Mouse (Mus musculus): ENCODE data around the gene Prkn. TPM values are rescaled to one million over a fixed set of nuclear protein-coding genes. Genes with fewer than 3 reads are reported as not detected.

The Prkn gene
- polyA plus RNA-seq, 1 experiment from 2014 or later: 2.2 TPM

GRCm38 (mm10) chr17:11249216-11249615 lies 409.0 kb downstream of the Prkn start:
- no peak overlapping the region for H3K9ac ChIP-seq (ENCODE audit: low read length)
- H3K36me3 ChIP-seq (ENCODE audit: control insufficient read depth, insufficient read depth, low read length): no peaks in the 10 kb centered on the region
- H3K4me3 ChIP-seq (replicated peaks; ENCODE audit: low read length): no peak overlapping the region
- no peaks in the 10 kb centered on the region for H3K9me3 ChIP-seq (replicated peaks; ENCODE audit: control insufficient read depth, low read length)
- no peak for ATAC-seq (ENCODE audit: insufficient read depth, low FRiP score)
- H3K4me1 ChIP-seq (ENCODE audit: control insufficient read depth, insufficient read depth, low read length): no peaks in the 10 kb centered on the region
- no peak overlapping the region for H3K27ac ChIP-seq (ENCODE audit: low read length)
- whole genome bisulfite sequencing: 71% methylated on average over 6 of the region's 6 CpGs
- no peak overlapping the region for H3K4me2 ChIP-seq (ENCODE audit: low read depth, low read length)
- no peaks in the 10 kb centered on the region for H3K27me3 ChIP-seq (ENCODE audit: control insufficient read depth, insufficient read depth, low read length)

DNA sequence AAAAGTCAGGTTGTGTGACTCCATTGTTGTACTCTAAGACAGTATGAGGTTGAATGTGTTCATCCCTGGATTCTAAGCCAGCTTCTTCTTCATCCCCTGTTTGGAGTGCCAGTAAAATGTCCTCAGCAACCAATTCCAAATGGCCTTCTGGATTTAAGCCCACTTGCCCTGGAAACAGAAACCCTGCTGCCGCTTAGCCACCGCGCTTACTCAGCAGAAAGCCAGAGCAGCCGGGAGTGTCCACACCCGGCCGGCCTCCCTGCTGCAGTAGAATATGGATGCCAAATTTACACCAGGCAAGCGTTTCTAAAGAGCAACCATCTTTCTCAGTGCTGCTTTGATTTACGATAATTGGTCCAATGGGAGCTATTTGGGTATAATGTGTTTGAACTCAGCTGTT lies 420.5 kb downstream of the Prkn start:
- 62% methylated on average over 8 of the region's 8 CpGs for WGBS
- no peak overlapping the region for H3K27ac ChIP-seq (ENCODE audit: low read length)
- H3K4me1 ChIP-seq (ENCODE audit: control insufficient read depth, insufficient read depth, low read length): no peaks in the 10 kb centered on the region
- H3K9me3 ChIP-seq (replicated peaks; ENCODE audit: control insufficient read depth, low read length): no peaks in the 10 kb centered on the region
- H3K4me2 ChIP-seq (ENCODE audit: low read depth, low read length): no peak overlapping the region
- H3K4me3 ChIP-seq (replicated peaks; ENCODE audit: low read length): no peak overlapping the region
- no peak for ATAC-seq (ENCODE audit: insufficient read depth, low FRiP score)
- no peaks in the 10 kb centered on the region for H3K36me3 ChIP-seq (ENCODE audit: control insufficient read depth, insufficient read depth, low read length)
- H3K9ac ChIP-seq (ENCODE audit: low read length): no peak overlapping the region
- no peaks in the 10 kb centered on the region for H3K27me3 ChIP-seq (ENCODE audit: control insufficient read depth, insufficient read depth, low read length)

- H3K4me2 ChIP-seq (ENCODE audit: low read depth, low read length): no peak overlapping the region
- no peaks in the 10 kb centered on the region for H3K27me3 ChIP-seq (ENCODE audit: control insufficient read depth, insufficient read depth, low read length)
- no peaks in the 10 kb centered on the region for H3K9me3 ChIP-seq (replicated peaks; ENCODE audit: control insufficient read depth, low read length)
- no peaks in the 10 kb centered on the region for H3K4me1 ChIP-seq (ENCODE audit: control insufficient read depth, insufficient read depth, low read length)
- no peak overlapping the region for H3K9ac ChIP-seq (ENCODE audit: low read length)
- WGBS: 70% methylated on average over 5 of the region's 5 CpGs
- H3K4me3 ChIP-seq (replicated peaks; ENCODE audit: low read length): no peak overlapping the region
- no peaks in the 10 kb centered on the region for H3K36me3 ChIP-seq (ENCODE audit: control insufficient read depth, insufficient read depth, low read length)
- no peak overlapping the region for H3K27ac ChIP-seq (ENCODE audit: low read length)
- no peak for ATAC-seq (ENCODE audit: insufficient read depth, low FRiP score)
These were observed 421.5 kb downstream of the Prkn start for GRCm38 (mm10) chr17:11261679-11262078.

DNA sequence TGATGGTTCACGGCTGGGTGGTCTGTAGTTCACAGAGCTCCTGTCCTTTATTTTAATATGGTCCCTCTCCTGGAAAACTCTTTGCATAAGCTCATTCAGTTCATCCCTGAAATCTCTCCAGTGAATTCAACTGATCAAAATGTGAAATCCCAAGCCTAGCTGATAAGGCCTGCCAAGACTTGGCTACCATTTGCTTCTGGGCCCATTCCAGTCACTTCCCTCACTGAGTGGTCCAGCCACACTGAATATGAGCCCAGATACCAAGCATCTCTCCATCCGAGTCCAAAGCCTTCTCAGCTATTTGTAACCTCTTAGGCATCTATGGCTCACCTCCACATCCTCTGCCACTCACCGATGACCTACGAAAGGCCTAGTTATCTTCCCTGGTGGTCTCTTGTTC lies 427.8 kb downstream of the Prkn start:
- Histone ChIP-seq H3K4me1 (ENCODE audit: control insufficient read depth, insufficient read depth, low read length) (no peaks in the 10 kb centered on the region), H3K27me3 (ENCODE audit: control insufficient read depth, insufficient read depth, low read length) (no peaks in the 10 kb centered on the region), H3K36me3 (ENCODE audit: control insufficient read depth, insufficient read depth, low read length) (no peaks in the 10 kb centered on the region), H3K9ac (ENCODE audit: low read length) (no peak overlapping the region), H3K9me3 (replicated peaks; ENCODE audit: control insufficient read depth, low read length) (no peaks in the 10 kb centered on the region), H3K27ac (ENCODE audit: low read length) (no peak overlapping the region), H3K4me2 (ENCODE audit: low read depth, low read length) (no peak overlapping the region), H3K4me3 (replicated peaks; ENCODE audit: low read length) (no peak overlapping the region)
- 84% methylated on average over 4 of the region's 4 CpGs for WGBS
- ATAC-seq (ENCODE audit: insufficient read depth, low FRiP score): no peak

DNA sequence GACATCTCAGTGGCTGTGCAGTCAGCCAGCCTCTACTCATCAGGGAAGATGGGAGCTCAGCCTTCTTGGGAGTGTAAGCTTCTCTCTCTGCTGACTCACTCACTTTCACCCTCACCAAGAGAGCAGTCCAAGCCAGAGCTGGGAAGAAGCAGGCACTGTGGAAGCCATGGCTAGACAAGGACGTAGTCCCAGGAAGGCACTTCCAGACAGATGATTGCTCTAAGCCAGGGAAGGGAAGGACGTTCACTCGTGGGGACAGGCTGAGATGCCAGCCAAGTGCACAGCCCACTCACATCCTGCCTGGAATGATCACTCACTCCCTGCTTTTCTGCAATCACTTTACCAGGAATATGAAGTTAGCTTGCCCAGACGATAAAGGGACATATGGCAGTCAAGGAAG lies 430.0 kb downstream of the Prkn start:
- Histone ChIP-seq H3K9me3 (replicated peaks; ENCODE audit: control insufficient read depth, low read length) (no peaks in the 10 kb centered on the region), H3K27ac (ENCODE audit: low read length) (no peak overlapping the region), H3K4me1 (ENCODE audit: control insufficient read depth, insufficient read depth, low read length) (no peaks in the 10 kb centered on the region), H3K9ac (ENCODE audit: low read length) (no peak overlapping the region), H3K36me3 (ENCODE audit: control insufficient read depth, insufficient read depth, low read length) (no peaks in the 10 kb centered on the region), H3K27me3 (ENCODE audit: control insufficient read depth, insufficient read depth, low read length) (no peaks in the 10 kb centered on the region), H3K4me3 (replicated peaks; ENCODE audit: low read length) (no peak overlapping the region), H3K4me2 (ENCODE audit: low read depth, low read length) (no peak overlapping the region)
- ATAC-seq (ENCODE audit: insufficient read depth, low FRiP score): no peak
- WGBS: 77% methylated on average over 4 of the region's 4 CpGs

- Histone ChIP-seq H3K27ac (ENCODE audit: low read length) (no peak overlapping the region), H3K9me3 (replicated peaks; ENCODE audit: control insufficient read depth, low read length) (no peaks in the 10 kb centered on the region), H3K4me1 (ENCODE audit: control insufficient read depth, insufficient read depth, low read length) (no peaks in the 10 kb centered on the region), H3K4me3 (replicated peaks; ENCODE audit: low read length) (no peak overlapping the region), H3K27me3 (ENCODE audit: control insufficient read depth, insufficient read depth, low read length) (no peaks in the 10 kb centered on the region), H3K9ac (ENCODE audit: low read length) (no peak overlapping the region), H3K36me3 (ENCODE audit: control insufficient read depth, insufficient read depth, low read length) (no peaks in the 10 kb centered on the region), H3K4me2 (ENCODE audit: low read depth, low read length) (no peak overlapping the region)
- no peak for ATAC-seq (ENCODE audit: insufficient read depth, low FRiP score)
These were observed 431.7 kb downstream of the Prkn start for GRCm38 (mm10) chr17:11271876-11272275.

- no peak overlapping the region for H3K4me3 ChIP-seq (replicated peaks; ENCODE audit: low read length)
- no peak for ATAC-seq (ENCODE audit: insufficient read depth, low FRiP score)
- WGBS: 67% methylated on average over 4 of the region's 4 CpGs
- H3K4me2 ChIP-seq (ENCODE audit: low read depth, low read length): no peak overlapping the region
- no peaks in the 10 kb centered on the region for H3K27me3 ChIP-seq (ENCODE audit: control insufficient read depth, insufficient read depth, low read length)
- H3K27ac ChIP-seq (ENCODE audit: low read length): no peak overlapping the region
- H3K4me1 ChIP-seq (ENCODE audit: control insufficient read depth, insufficient read depth, low read length): no peaks in the 10 kb centered on the region
- H3K36me3 ChIP-seq (ENCODE audit: control insufficient read depth, insufficient read depth, low read length): no peaks in the 10 kb centered on the region
- H3K9me3 ChIP-seq (replicated peaks; ENCODE audit: control insufficient read depth, low read length): no peaks in the 10 kb centered on the region
- no peak overlapping the region for H3K9ac ChIP-seq (ENCODE audit: low read length)
These were observed 444.1 kb downstream of the Prkn start for GRCm38 (mm10) chr17:11284246-11284645.

DNA sequence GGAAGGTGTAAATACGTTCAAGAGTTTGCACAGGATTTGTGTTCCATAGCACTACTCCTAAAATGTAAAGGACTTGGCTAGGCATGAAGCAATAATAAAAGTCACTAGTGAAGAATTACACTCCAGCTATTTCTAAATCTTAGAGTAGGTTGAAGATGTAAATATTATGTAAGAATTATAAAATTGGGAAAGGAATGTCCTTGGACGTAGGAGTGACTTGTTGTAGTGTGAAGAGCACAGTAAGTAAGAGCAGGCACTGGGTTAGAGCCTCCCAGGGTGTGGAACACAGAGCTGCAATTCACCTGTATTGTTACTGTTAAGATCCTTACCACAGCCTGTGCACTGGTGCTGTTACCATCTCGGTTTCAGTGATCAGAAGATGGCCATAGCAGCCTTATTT lies 450.0 kb downstream of the Prkn start:
- Histone ChIP-seq H3K4me2 (ENCODE audit: low read depth, low read length) (no peak overlapping the region), H3K4me3 (replicated peaks; ENCODE audit: low read length) (no peak overlapping the region), H3K27ac (ENCODE audit: low read length) (no peak overlapping the region), H3K9me3 (replicated peaks; ENCODE audit: control insufficient read depth, low read length) (no peaks in the 10 kb centered on the region), H3K36me3 (ENCODE audit: control insufficient read depth, insufficient read depth, low read length) (no peaks in the 10 kb centered on the region), H3K27me3 (ENCODE audit: control insufficient read depth, insufficient read depth, low read length) (no peaks in the 10 kb centered on the region), H3K9ac (ENCODE audit: low read length) (no peak overlapping the region), H3K4me1 (ENCODE audit: control insufficient read depth, insufficient read depth, low read length) (no peaks in the 10 kb centered on the region)
- ATAC-seq (ENCODE audit: insufficient read depth, low FRiP score): no peak
- 51% methylated on average over 3 of the region's 3 CpGs for WGBS

GRCm38 (mm10) chr17:11303116-11303515 lies 462.9 kb downstream of the Prkn start:
- H3K27ac ChIP-seq (ENCODE audit: low read length): no peak overlapping the region
- 63% methylated on average over 9 of the region's 9 CpGs for WGBS
- H3K4me1 ChIP-seq (ENCODE audit: control insufficient read depth, insufficient read depth, low read length): no peaks in the 10 kb centered on the region
- no peak overlapping the region for H3K4me2 ChIP-seq (ENCODE audit: low read depth, low read length)
- H3K36me3 ChIP-seq (ENCODE audit: control insufficient read depth, insufficient read depth, low read length): no peaks in the 10 kb centered on the region
- H3K9me3 ChIP-seq (replicated peaks; ENCODE audit: control insufficient read depth, low read length): no peaks in the 10 kb centered on the region
- H3K4me3 ChIP-seq (replicated peaks; ENCODE audit: low read length): no peak overlapping the region
- no peak overlapping the region for H3K9ac ChIP-seq (ENCODE audit: low read length)
- ATAC-seq (ENCODE audit: insufficient read depth, low FRiP score): no peak
- no peaks in the 10 kb centered on the region for H3K27me3 ChIP-seq (ENCODE audit: control insufficient read depth, insufficient read depth, low read length)

DNA sequence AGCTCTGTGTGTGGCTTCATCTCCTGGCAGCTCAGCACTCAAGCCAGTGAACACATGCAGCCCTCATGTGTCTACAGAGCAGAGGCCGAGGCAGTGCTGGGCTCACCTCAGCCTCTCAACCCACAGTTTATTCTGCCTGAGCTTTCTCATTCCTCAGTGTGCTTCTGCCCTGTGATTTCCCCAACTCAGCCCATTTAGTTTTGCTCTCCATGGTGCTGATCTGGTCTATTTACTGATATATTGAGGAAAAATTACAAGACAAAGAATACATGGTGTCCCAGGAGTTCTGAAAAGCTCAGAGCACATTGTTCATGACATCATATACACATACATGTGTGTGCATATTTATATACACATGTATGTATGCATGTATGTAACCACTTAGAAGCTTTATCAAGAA lies 469.7 kb downstream of the Prkn start:
- H3K27me3 ChIP-seq (ENCODE audit: control insufficient read depth, insufficient read depth, low read length): no peaks in the 10 kb centered on the region
- no peak for ATAC-seq (ENCODE audit: insufficient read depth, low FRiP score)
- H3K36me3 ChIP-seq (ENCODE audit: control insufficient read depth, insufficient read depth, low read length): no peaks in the 10 kb centered on the region
- no peaks in the 10 kb centered on the region for H3K4me1 ChIP-seq (ENCODE audit: control insufficient read depth, insufficient read depth, low read length)
- H3K9ac ChIP-seq (ENCODE audit: low read length): no peak overlapping the region
- H3K9me3 ChIP-seq (replicated peaks; ENCODE audit: control insufficient read depth, low read length): no peaks in the 10 kb centered on the region
- no peak overlapping the region for H3K4me3 ChIP-seq (replicated peaks; ENCODE audit: low read length)
- no peak overlapping the region for H3K27ac ChIP-seq (ENCODE audit: low read length)
- no peak overlapping the region for H3K4me2 ChIP-seq (ENCODE audit: low read depth, low read length)
- WGBS: 19% methylated on average over 1 of the region's 1 CpGs

Data from stomach, embryonic 16.5 days (tissue).